Mouse (Mus musculus) layer of hippocampus, postnatal 25 days (tissue): ENCODE measurements at regions not wholly inside any gene's neighbourhood (a gene's known extent, or its start where the extent isn't known, plus 50 kb on each side); places are given as distances from the start of the nearest gene placed in this dataset.

ENCODE experiments used
- DNase-seq, 2 experiments: peaks; one replicate each; pipeline ENCODE4 v3.0.0; 2022; ENCODE audit warnings: mixed read lengths in 2 of 2, low spot score in 1 of 2; ENCODE audit errors: extremely low spot score in 1 of 2

- no peak for DNase-seq
Measured at GRCm38 (mm10) chr2:51262506-51262905, 113.6 kb upstream of the Rnd3 start.

GRCm38 (mm10) chr2:51250798-51251197 is 101.9 kb upstream of the Rnd3 start:
- no peak for DNase-seq

GRCm38 (mm10) chr2:51241573-51241972 is 92.7 kb upstream of the Rnd3 start:
- no peak for DNase-seq

GRCm38 (mm10) chr2:51240000-51240399 is 91.1 kb upstream of the Rnd3 start:
- DNase-seq: no peak

- no peak for DNase-seq
Measured at GRCm38 (mm10) chr2:51238992-51239391, 90.1 kb upstream of the Rnd3 start.

- DNase-seq: no peak
Measured at GRCm38 (mm10) chr2:51238131-51238931, 89.4 kb upstream of the Rnd3 start.

GRCm38 (mm10) chr2:51237451-51237850 is 88.5 kb upstream of the Rnd3 start:
- no peak for DNase-seq

GRCm38 (mm10) chr2:51236852-51237251 is 87.9 kb upstream of the Rnd3 start:
- no peak for DNase-seq

- DNase-seq: no peak
Measured at GRCm38 (mm10) chr2:51234427-51234826, 85.5 kb upstream of the Rnd3 start.

GRCm38 (mm10) chr2:51222851-51223250 is 73.9 kb upstream of the Rnd3 start:
- no peak for DNase-seq

- no peak for DNase-seq
Measured at GRCm38 (mm10) chr2:51219714-51220113, 70.8 kb upstream of the Rnd3 start.

- no peak for DNase-seq
Measured at GRCm38 (mm10) chr2:51207150-51208022, 58.5 kb upstream of the Rnd3 start.

- no peak for DNase-seq
Measured at GRCm38 (mm10) chr2:51206332-51206731, 57.4 kb upstream of the Rnd3 start.
